Mouse (Mus musculus) kidney, adult 2 months (tissue): ENCODE measurements at regions not wholly inside any gene's neighbourhood (a gene's known extent, or its start where the extent isn't known, plus 50 kb on each side); places are given as distances from the start of the nearest gene placed in this dataset.
A peak's percentile ranks its signal among the peaks of the same experiment; 100 is the strongest.

Source experiments
- DNase-seq: peaks from one replicate; pipeline ENCODE4 v3.0.0; 2021
- H3K27ac ChIP-seq: fragments of 200-500 bp; 2 replicates; pipeline ENCODE4 v1.5.1; 2012; ENCODE audit warnings: low read depth, low read length, control low read depth, inconsistent platforms; ENCODE audit not compliant: insufficient read depth
- H3K27me3 ChIP-seq: fragments of 200-500 bp; replicated peaks from 2 replicates; pipeline ENCODE4 v1.6.1; 2012; ENCODE audit warnings: mild to moderate bottlenecking, moderate library complexity, low read length, inconsistent platforms; ENCODE audit not compliant: control insufficient read depth, insufficient read depth
- H3K36me3 ChIP-seq: fragments of 200-500 bp; 2 replicates; pipeline ENCODE4 v1.6.1; 2012; ENCODE audit warnings: mild to moderate bottlenecking, moderate library complexity, low read length, inconsistent platforms; ENCODE audit not compliant: control insufficient read depth, insufficient read depth
- H3K4me1 ChIP-seq: fragments of 200-500 bp; 2 replicates; pipeline ENCODE4 v1.6.1; 2011; ENCODE audit warnings: low read length; ENCODE audit not compliant: control insufficient read depth, insufficient read depth
- H3K4me3 ChIP-seq: fragments of 200-500 bp; 2 replicates; pipeline ENCODE4 v1.5.1; 2011; ENCODE audit warnings: mild to moderate bottlenecking, low read depth, low read length, control low read depth; ENCODE audit not compliant: insufficient read depth
- CTCF ChIP-seq: fragments of 200-500 bp; conservative IDR thresholded peaks from 2 replicates; pipeline ENCODE4 v1.5.1; 2011; ENCODE audit warnings: low read depth, mild to moderate bottlenecking, control low read depth, low read length, moderate library complexity, mixed read lengths; ENCODE audit not compliant: insufficient read depth, insufficient read length
- POLR2A ChIP-seq: fragments of 200-500 bp; IDR thresholded peaks from one replicate; pipeline ENCODE4 v1.6.1; 2011; ENCODE audit warnings: low read depth, low read length, control low read depth
- WGBS: fragments of 180-500 bp; shearing (Covaris S2); methylation state at CpG from one replicate; pipeline ENCODE4 v1.1.7; 2018; 5-methylcytosine and 5-hydroxymethylcytosine counted together

- Histone ChIP-seq H3K4me1 (no peaks in the 10 kb centered on the region), H3K27me3 (no peaks in the 10 kb centered on the region), H3K4me3 (no peak overlapping the region), H3K27ac (peak overlapping the region; percentile 15; the same call in 1 of the 2 replicates), H3K36me3 (no peaks in the 10 kb centered on the region)
- TF ChIP-seq CTCF (no peak), POLR2A (no peak)
- DNase-seq: no peak
- WGBS: 57% methylated on average over 4 of the region's 4 CpGs
Observed at GRCm38 (mm10) chr15:96873126-96873525, 173.6 kb upstream of the Slc38a2 start.

- no peaks in the 10 kb centered on the region for H3K27me3 ChIP-seq
- DNase-seq: no peak
- no peaks in the 10 kb centered on the region for H3K4me1 ChIP-seq
- H3K36me3 ChIP-seq: no peaks in the 10 kb centered on the region
- no peak overlapping the region for H3K27ac ChIP-seq
- TF ChIP-seq CTCF (no peak), POLR2A (no peak)
- no peak overlapping the region for H3K4me3 ChIP-seq
- WGBS: 79% methylated on average over 7 of the region's 7 CpGs
Observed at GRCm38 (mm10) chr15:96867701-96868100, 168.2 kb upstream of the Slc38a2 start.

- no peaks in the 10 kb centered on the region for H3K27me3 ChIP-seq
- no peak for TF ChIP-seq CTCF
- no peak for TF ChIP-seq POLR2A
- no peak for DNase-seq
Observed at GRCm38 (mm10) chr15:96865932-96866331, 166.4 kb upstream of the Slc38a2 start.

GRCm38 (mm10) chr15:96857709-96858108 is 158.2 kb upstream of the Slc38a2 start:
- H3K4me1 ChIP-seq: no peaks in the 10 kb centered on the region
- no peak for DNase-seq
- no peak overlapping the region for H3K27ac ChIP-seq
- TF ChIP-seq POLR2A (no peak), CTCF (no peak)
- H3K27me3 ChIP-seq: no peaks in the 10 kb centered on the region
- no peak overlapping the region for H3K4me3 ChIP-seq
- WGBS: 45% methylated on average over 3 of the region's 3 CpGs
- no peaks in the 10 kb centered on the region for H3K36me3 ChIP-seq

More at GRCm38 (mm10) chr15:96865932-96866331, 166.4 kb upstream of the Slc38a2 start:
- WGBS: 92% methylated on average over 7 of the region's 7 CpGs
- Histone ChIP-seq H3K27ac (no peak overlapping the region), H3K4me3 (no peak overlapping the region), H3K36me3 (no peaks in the 10 kb centered on the region), H3K4me1 (no peaks in the 10 kb centered on the region)

- no peaks in the 10 kb centered on the region for H3K27me3 ChIP-seq
- H3K36me3 ChIP-seq: no peaks in the 10 kb centered on the region
- no peak for DNase-seq
- no peak overlapping the region for H3K4me3 ChIP-seq
- H3K4me1 ChIP-seq: no peaks in the 10 kb centered on the region
- TF ChIP-seq CTCF (no peak), POLR2A (no peak)
- WGBS: 82% methylated on average over 21 of the region's 21 CpGs
- no peak overlapping the region for H3K27ac ChIP-seq
Observed at GRCm38 (mm10) chr15:96851970-96852768, 152.6 kb upstream of the Slc38a2 start.

- TF ChIP-seq POLR2A (no peak), CTCF (peak; percentile 61)
- peak; percentile 13 for DNase-seq
- 82% methylated on average over 2 of the region's 2 CpGs for WGBS
Observed at GRCm38 (mm10) chr15:96848150-96848549, 148.6 kb upstream of the Slc38a2 start.

GRCm38 (mm10) chr15:96845221-96845620 is 145.7 kb upstream of the Slc38a2 start:
- no peak overlapping the region for H3K4me3 ChIP-seq
- no peaks in the 10 kb centered on the region for H3K36me3 ChIP-seq
- WGBS: 82% methylated on average over 6 of the region's 6 CpGs
- no peaks in the 10 kb centered on the region for H3K4me1 ChIP-seq
- DNase-seq: no peak
- TF ChIP-seq POLR2A: no peak
- TF ChIP-seq CTCF: no peak
- no peaks in the 10 kb centered on the region for H3K27me3 ChIP-seq
- no peak overlapping the region for H3K27ac ChIP-seq

More at GRCm38 (mm10) chr15:96848150-96848549, 148.6 kb upstream of the Slc38a2 start:
- Histone ChIP-seq H3K27me3 (no peaks in the 10 kb centered on the region), H3K27ac (no peak overlapping the region), H3K36me3 (no peaks in the 10 kb centered on the region), H3K4me3 (no peak overlapping the region), H3K4me1 (no peaks in the 10 kb centered on the region)
